Mouse (Mus musculus): ENCODE data around the gene Slc38a11.

Gene Slc38a11

DNA sequence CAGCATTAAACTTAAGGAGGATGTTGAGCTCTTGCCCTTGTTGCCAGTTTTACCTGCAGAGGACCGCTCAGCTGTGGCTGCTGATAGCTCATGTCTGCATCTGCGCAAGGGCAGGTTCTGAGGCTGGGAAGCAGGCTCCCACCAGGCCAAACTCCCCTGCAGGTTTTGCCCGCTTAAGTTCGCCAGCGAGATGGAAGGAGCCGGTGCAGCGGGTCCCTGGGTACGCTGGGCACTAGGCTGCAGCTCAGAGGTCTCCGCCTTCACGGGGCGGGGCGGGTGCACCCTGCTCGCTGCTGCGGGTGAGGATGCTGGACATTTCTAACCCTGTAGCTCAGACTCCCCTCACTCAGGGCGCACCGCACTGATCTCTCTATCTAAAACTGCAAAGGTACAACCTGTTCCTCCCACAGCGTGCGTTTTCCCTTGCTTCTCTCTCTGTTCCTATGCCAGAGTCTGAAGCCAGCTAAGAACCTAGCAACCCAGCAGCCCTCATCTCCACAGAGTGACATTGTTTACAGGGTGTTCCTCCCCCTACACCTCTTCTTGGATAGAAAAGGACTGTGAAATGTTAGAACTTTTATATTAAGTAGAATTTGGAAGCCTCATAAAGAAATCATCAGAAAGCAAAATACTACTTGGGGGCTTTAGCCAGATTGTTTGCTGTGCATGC, at the start of gene Slc38a11:
Gene Slc38a11, minus strand, starts transcription at position 207 of the 670 bp plus-strand sequence.
- in situ Hi-C loops (cut with MboI; ENCODE audit: low sequenced_read_pairs), result no loop called here

DNA sequence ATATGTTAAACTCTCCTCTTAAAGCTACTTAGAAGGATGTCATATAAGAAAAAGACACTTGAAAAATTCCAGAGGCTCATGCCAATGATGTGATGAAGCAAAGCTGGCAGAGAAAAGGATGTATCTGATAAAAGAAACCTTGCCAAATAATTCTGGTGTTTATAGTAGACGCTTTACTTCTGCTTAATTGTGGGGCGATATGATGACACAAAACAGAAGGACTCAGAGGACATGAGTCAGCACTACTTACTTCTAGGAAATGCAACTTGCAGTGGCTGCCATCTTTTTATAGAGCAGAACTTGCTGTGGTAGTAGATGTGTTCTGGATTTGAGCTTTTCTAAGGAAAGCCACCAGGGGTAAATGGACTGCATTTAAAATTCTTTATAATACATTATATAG, 43.3 kb upstream of the Slc38a11 start:
- in situ Hi-C loops (cut with MboI; ENCODE audit: low sequenced_read_pairs), result no loop called here

DNA sequence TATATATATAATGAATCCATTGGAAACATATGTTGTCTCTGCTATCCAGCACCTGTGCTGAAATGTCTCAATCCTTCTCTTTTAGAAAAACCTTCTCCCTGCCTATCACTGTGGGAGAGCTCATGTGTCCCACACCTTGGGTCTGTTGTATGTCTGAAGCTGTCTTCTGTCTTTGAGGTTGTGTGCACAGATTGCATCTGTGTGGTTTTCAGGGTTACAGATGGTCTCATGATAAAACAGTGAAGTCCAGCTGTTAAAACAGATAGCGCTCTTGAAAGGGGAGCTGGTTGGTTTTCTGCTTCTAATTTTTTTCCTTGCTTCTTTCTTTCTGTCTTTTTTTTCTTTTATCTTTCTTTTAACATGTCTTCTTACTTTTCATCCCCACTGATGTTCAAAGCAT, 41.6 kb upstream of the Slc38a11 start:
- in situ Hi-C loops (cut with MboI; ENCODE audit: low sequenced_read_pairs), result no loop called here

DNA sequence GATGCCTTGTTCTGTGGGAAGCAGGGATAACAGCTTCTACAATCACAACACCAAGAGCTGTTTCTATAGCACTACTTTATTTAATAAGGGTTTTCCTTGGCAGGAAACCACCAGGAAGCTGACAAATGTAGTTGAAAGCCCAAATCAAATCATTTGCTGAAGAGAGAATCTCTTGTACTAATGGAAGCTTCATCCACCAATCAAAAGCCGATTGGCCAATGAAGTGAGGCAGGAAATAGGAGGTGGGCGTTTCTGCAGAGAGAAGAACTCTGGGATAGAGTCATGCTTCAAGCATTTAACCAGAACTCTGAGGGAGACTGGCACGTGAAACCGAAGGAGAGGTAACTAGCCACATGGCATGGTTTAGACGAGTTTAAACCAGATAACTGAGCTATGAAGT, 38.2 kb upstream of the Slc38a11 start:
- in situ Hi-C loops (cut with MboI; ENCODE audit: low sequenced_read_pairs), result no loop called here

DNA sequence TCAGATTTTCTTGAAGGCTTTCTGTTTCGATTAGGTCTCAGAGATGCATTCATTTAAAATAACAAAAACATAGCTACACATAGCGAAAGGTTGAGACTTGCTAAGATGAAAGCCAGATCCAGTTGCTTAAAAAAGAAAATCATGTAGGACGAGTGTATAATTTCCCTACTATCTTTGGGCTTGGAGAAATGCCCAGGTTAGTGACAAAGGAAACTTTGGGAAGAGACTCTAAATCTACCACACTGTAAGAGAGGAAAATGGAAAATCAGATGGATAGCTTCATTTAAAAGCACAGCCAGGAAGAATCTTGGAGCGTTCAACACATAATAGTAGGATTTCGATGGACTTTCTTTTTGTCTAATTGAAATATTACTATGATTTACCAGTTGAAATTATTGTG, 36.1 kb upstream of the Slc38a11 start:
- in situ Hi-C loops (cut with MboI; ENCODE audit: low sequenced_read_pairs), result no loop called here

DNA sequence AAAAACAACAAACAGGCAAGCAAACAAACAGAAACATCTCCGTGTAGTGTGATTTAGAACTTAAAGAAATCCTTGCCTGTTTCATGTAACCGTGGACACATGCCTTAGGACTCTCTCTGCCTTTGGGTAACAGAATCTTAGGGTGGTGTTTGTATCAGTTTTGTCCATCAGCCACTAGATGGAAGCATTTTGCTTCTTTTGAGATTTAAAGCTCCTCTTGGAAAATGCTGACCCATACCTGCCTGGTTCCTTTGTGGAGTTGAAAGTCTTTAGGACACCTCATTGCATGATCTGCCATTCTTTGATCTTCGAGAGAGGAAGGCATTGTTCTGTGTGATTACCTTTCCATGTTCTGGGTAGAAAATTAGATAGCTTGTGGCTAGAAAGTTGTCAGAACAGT, 32.3 kb upstream of the Slc38a11 start:
- in situ Hi-C loops (cut with MboI; ENCODE audit: low sequenced_read_pairs), result no loop called here

DNA sequence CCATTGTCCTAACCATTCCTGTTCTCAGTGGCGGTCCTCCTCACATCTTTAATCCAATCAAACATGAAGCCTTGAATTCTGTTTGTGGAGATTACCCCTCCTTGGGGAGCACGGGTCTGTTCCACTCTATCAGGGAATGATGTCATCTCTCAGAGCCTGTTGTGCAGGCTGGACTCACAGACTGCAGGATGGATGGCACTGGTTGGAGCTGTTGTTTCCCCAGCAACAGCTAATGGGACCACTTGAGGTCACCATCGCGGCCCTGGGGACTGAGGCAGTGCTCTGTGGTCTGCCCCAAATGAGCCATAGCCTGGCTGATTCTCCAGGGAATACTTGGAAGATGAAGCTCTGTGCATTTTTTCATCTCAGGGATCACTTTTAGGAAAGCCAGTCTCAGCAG, 29.2 kb upstream of the Slc38a11 start:
- in situ Hi-C loops (cut with MboI; ENCODE audit: low sequenced_read_pairs), result no loop called here

DNA sequence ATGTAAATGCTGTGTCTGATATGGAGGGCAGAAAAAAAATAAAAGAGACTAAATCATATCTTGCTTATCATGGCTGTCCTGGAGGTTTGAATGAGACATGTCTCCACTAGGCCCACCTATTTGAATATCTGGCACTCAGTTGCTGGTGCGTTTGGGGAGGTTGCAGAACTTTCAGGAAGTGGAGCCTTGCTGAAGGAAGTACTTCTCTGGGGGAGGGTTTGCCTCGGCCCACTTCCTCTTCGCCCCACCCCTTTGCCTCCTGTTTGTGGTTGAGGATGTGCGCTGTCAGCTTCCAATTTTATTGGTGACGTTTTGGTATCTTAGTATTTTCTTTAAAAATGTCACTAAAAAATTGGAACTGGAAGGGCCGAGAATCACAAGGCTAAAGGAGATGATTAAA, 27.5 kb upstream of the Slc38a11 start:
- in situ Hi-C loops (cut with MboI; ENCODE audit: low sequenced_read_pairs), result no loop called here

DNA sequence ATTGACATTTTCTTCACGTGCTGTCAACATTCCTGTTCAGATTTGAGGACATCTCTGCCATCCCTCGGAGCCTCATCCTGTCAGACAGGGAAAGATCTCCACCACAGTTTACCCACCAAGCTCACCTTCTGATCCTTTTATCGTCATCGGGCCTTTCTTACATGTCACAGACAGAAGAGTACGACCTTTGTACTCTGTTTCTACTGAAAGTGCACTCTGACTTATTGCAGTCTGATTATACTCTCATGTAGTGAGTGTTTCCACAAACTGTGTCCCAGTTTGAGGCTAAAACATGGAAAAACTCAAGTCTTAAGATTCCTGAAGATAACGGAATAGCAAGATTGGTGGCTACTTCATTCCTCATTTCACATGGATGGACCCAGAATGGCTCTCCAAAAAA, 21.0 kb upstream of the Slc38a11 start:
- in situ Hi-C loops (cut with MboI; ENCODE audit: low sequenced_read_pairs), result no loop called here

DNA sequence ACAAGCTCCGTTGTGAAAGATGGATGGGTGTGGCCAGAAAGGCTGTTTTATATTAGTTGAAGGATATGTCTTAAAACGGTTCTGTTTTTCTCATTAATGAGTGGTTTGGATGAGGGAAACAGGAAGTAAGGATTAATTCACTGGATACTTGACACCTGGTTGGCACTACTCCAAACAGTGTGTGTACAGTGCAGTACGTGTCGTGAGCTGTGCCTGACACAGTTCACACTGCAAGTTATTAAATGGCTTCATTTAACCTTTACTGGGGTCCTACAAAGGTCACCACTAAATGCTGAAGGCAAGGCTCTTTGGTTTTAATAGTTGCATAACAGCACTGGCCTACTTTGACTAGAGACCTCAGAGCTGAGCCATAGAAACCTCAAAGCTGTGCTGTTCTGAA, 18.7 kb upstream of the Slc38a11 start:
- in situ Hi-C loops (cut with MboI; ENCODE audit: low sequenced_read_pairs), result no loop called here

DNA sequence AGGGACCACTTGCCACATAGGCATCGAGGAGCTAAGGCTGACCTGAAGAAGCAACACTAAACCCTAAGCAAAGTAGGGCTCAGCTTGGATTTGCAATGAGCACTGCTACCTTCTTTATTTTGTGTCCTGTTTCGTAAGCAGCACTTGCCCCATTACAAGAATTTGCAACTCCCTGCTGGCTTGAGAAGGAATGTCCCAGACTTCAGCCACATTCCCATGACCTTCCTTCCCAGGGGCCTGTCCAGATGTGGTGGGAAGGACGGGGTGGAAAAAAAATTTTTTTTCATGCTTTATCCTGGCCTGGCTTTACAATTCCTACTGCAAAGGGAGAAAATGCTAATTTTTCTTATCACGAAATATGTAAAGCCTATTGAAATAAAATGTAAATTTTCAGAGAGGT, 14.6 kb upstream of the Slc38a11 start:
- in situ Hi-C loops (cut with MboI; ENCODE audit: low sequenced_read_pairs), result no loop called here

DNA sequence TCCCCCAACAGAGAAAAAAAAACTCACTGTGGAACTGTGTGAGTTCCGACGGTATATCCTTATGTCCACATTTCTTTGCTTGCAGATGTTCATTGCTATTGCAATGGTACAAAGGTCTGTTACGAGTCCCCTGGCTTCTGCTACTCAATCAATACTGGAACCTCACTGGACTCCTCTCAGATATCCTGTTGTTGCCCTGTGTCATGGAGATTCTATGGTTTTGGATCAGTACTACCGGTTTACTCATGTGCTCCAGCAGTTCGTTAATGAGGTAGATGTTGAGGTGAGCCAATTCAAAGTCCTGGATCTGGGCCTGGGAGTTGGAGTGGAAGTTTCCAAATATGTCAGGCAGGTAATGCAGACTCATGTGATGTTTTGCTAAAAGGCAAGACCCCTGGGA, 10.6 kb upstream of the Slc38a11 start:
- in situ Hi-C loops (cut with MboI; ENCODE audit: low sequenced_read_pairs), result no loop called here

DNA sequence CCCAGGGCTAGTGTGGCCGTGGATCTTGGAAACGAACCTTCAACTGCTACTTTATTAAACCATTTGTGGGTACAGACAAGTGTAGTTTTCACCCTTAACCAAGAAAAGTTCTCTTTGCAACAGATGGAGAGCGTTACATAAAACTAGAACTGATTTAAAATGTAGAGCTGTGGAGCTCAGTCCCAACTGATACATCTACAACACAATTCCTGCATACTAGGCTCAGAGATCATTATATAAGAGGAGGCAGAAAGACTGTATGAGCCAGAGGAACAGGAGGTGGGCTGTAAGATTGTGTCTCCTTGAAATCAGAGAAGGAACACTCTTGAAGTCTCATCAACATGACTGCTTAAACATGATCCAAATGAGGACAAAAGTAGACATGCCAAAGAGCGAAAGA, 9.2 kb upstream of the Slc38a11 start:
- in situ Hi-C loops (cut with MboI; ENCODE audit: low sequenced_read_pairs), result no loop called here

DNA sequence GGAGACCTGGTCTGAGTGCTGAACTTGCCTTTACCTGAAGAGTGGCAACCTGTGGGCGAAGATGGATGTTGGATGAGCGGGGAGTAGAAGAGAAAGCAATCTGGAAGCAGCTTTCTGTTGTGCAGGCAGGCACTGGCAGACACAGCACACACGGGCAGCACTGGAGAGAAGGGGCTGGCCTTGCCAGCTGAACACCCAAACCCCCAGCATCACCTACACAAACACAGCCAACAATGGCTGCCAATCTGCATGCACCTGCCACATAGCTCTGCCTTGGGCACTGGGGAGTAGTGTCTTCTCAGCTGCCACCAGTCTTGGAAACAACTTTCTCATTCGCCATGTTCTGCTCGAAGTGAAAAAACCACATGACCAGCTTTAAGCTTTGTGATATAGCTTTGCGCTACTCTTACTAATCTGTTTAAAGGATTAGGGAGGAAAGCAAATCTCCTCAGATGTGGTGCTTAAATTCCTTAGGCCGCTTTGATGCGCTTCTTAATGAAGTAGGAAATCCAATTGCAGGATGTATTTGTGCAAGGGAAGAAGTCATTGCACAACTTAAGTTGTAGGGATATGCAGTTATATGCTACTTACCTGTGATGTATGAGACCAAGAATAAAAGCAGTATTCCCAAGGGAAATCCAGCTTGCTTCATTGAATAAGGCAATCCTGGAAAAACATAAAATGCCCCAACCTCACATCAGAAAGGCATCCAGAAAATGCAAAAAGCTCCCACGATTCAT, 2.9 kb downstream of the Slc38a11 start:
- in situ Hi-C loops (cut with MboI; ENCODE audit: low sequenced_read_pairs), result no loop called here

DNA sequence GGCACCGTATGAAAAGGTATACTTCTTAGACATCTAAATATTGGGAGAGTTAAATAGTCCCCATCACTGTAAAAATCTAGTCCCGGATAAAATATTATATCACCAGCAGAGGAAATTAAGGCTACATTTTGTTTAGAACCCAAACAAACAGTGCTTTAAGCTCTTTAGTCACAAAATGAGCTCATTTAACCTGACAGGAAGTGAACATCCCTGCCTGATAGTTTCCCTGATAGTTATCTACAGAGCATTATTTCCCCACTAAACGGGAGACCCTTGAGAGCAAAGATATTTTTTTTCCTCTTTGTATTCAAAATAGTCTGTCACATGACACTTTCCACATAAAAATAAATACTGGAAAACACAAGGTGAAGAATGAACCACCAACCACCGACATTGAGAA, 16.5 kb downstream of the Slc38a11 start:
- in situ Hi-C loops (cut with MboI; ENCODE audit: low sequenced_read_pairs), result no loop called here

DNA sequence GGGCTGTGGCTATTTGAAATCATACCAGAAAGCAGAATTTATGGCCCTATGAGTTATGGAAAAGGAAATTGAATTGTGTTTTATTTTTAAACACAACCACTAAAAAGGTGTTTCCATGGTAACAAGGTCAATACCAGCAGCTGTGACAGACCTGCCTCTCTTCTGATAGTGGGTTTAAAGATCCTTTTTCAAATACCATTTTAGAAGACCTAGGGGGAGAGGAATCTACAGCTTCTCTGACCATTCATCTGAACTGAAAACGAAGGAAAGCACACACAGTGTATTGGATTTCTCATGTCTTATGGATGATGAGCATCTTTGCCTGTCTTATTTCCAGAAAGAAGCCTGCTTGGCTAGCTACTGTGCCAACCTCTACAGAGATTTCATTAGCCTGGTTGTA, 16.9 kb downstream of the Slc38a11 start:
- in situ Hi-C loops (cut with MboI; ENCODE audit: low sequenced_read_pairs), result no loop called here

DNA sequence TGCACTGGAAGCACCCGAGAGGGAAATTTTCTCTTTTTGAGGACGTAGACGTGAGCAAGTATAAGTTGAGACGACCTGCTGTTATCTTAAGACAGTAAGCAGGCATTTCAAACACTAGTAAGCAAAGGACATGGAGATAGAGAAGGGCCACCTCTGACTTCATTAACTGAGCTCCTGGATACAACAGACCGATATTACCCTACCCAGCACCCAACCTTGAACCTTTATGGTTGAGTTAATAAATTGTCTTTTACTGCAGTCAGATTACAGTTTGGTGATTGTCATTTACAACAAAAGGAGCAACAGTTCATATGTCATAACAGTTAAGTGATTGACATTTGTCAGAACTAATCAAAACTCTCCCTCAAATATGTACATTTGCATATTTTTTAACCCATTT, 17.8 kb downstream of the Slc38a11 start:
- in situ Hi-C loops (cut with MboI; ENCODE audit: low sequenced_read_pairs), result no loop called here

DNA sequence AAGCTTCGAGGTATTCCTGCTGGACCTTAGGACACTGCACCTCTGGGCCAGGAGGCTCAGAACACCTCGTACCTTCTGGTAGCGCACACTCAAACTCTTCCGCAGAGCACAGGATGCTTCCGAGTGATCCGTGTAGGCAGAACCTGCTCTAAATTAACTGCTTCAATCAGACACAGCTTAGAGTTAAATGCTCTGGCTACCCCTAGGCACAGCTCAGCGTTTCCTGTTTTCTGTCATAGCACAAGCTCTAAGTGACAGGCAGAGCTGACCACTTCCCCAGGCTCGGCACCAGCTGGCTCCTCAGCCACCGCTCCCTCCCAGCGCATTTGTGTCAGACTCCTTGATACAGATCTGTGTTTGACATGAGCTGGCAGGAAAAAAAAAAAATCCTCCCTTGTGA, 21.8 kb downstream of the Slc38a11 start:
- in situ Hi-C loops (cut with MboI; ENCODE audit: low sequenced_read_pairs), result no loop called here

DNA sequence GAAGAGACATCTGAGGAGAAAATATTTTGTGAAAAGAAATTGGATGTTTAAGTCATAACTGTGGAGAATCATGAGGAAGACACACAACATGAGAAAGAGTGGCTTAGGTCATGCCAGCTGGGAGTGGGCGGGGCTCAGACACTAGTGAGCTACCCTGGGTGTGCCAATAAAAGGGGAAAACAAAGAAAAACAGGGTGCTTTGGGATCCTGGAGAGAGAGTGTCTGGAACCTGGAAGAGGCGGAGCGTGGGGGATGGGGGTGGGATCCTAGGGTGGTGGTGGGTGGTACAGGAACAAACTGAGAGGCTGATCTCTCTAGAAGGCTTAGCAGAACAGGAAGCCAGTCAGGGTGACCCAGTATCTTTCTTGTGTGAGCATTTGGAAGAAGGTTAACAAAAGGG, 23.0 kb downstream of the Slc38a11 start:
- in situ Hi-C loops (cut with MboI; ENCODE audit: low sequenced_read_pairs), result no loop called here

DNA sequence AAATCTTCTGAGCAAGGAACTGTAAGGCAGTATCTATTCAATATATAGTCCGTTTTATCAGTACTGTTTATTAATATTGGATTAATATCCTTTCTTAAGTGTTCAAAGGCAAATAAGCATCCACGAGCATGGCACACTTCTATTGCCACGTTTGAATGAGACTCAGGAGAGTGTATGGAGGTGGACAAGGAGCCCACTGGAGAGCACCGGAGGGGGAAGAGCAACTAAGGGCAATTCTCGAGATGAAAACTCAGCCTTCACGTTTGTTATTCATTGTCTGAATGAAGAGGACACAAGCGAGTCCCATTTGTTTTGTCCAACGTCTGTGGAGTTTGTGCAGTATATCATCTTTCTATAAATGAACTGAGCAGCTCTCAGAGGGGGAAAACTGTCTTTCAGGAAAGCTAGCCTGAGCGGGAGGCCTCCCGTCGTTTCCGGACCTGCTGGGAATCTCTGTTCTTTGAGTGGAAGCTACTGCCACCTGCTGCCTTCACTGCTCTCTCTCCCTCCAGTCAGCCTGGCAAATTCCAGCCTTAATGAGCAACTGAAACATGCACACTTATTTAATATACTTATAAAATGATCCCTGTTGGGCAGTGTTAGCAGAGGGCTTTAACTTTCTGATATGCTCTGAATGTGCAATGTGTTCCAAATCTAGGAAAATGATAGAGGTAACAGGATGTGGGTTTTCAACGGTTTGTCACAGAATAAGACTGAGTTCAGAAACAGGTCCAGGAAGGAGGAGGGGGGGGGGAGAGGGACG, 26.3 kb downstream of the Slc38a11 start:
- in situ Hi-C loops (cut with MboI; ENCODE audit: low sequenced_read_pairs), result no loop called here

DNA sequence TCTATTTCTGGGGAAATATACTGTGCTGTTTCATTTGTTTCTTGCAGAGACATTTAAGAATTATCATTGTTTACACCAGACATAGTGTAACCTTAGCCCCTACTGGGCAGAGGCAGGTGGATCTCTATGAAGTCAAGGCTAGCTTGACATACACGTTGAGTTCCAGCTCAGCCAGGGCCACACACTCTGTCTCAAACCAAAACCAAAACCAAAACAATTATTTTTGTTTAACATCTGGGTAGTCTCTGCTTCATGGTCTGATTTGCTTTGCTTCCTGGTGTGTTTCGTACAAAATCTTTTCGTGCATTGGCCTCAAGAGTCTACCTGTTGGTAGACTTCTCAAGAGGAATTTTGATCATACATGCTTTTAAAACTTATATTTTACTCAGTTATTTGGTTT, 27.2 kb downstream of the Slc38a11 start:
- in situ Hi-C loops (cut with MboI; ENCODE audit: low sequenced_read_pairs), result no loop called here

DNA sequence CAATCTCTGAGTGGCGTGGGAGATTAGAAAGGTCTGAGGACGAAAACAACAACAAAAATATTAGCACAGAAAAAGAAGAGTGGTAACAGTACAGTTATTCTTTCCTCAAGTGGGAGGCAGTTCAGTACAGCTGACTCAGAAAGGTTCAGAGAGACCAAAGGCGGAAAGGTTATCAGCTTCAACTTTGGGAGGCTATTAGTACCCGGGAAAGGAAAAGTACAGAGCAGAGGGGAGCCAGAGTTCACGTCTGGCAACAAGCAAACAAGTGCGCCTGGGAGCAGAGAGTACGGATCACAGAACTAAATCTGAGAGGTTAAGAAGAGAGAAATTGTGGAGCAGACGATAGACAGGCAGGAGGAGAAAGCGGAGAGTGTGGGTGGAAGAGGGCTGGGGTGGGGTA, 29.7 kb downstream of the Slc38a11 start:
- in situ Hi-C loops (cut with MboI; ENCODE audit: low sequenced_read_pairs), result loop anchor here (5.0 kb wide), 1 partner anchor 192 kb away; no protein-coding TSS in a partner anchor

Measured in CH12F3 (cell line).